Mouse (Mus musculus): Measurements from ENCODE around the gene Hsd11b2. TPM values are rescaled to one million over a fixed set of nuclear protein-coding genes. Genes with fewer than 3 reads are reported as not detected.
"Not testable (repeated sequence)": the region's sequence is repeated elsewhere in the genome, so short reads cannot be mapped to it uniquely, and the experiment has no call there.

Gene Hsd11b2
- polyA plus RNA-seq, 1 experiment from 2014 or later: 2.8 TPM

DNA sequence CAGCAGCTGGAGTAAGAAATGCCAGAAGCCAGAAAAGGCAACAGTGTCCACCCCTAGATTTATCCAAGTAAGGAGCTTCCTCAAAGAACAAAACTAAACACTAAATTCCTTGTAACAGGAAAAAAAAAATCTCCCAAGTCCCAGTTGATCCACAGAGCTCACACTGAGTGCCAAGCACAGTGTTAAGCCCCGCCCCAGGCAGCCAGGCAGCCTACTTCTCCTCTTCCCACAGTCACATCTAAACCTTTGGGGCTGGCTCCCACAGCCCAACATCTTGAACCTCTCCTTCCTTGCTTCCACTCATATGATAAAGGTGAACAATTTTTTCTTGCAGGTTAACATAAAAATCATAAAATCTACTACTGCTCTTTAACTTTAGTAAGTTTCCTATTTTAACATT is 45.3 kb downstream of the Hsd11b2 start:
- Histone ChIP-seq H3K4me3 (ENCODE audit: low read depth, low read length) (no peak overlapping the region), H3K9me3 (ENCODE audit: control insufficient read depth, low read depth, low read length) (no peaks in the 10 kb centered on the region), H3K4me2 (replicated peaks; ENCODE audit: low read depth, low read length) (no peak overlapping the region), H3K4me1 (ENCODE audit: control insufficient read depth, insufficient read depth, low read length) (peaks cover 15% of the 10 kb centered on the region; the same call in 1 of the 2 replicates), H3K27me3 (ENCODE audit: control insufficient read depth, insufficient read depth, low read length) (no peaks in the 10 kb centered on the region), H3K9ac (replicated peaks; ENCODE audit: low read depth, low read length) (no peak overlapping the region), H3K27ac (ENCODE audit: low read length) (no peak overlapping the region), H3K36me3 (ENCODE audit: control insufficient read depth, insufficient read depth, low read length) (peaks cover 3% of the 10 kb centered on the region; the same call in 1 of the 2 replicates)
- no peak for ATAC-seq (ENCODE audit: insufficient number of reproducible peaks, insufficient read depth, low FRiP score, low read depth)
- 88% methylated on average over 1 of the region's 1 CpGs for WGBS

GRCm38 (mm10) chr8:105564573-105565229 is 46.1 kb downstream of the Hsd11b2 start:
- Histone ChIP-seq H3K4me2 (replicated peaks; ENCODE audit: low read depth, low read length) (peak overlapping the region; percentile 85), H3K9ac (replicated peaks; ENCODE audit: low read depth, low read length) (peak overlapping the region; percentile 78; the same call in 1 of the 2 replicates), H3K4me1 (ENCODE audit: control insufficient read depth, insufficient read depth, low read length) (peaks cover 15% of the 10 kb centered on the region; the same call in 1 of the 2 replicates), H3K4me3 (ENCODE audit: low read depth, low read length) (peak overlapping the region; percentile 88)
- H3K27me3 ChIP-seq (ENCODE audit: control insufficient read depth, insufficient read depth, low read length); H3K36me3 ChIP-seq (ENCODE audit: control insufficient read depth, insufficient read depth, low read length); H3K27ac ChIP-seq (ENCODE audit: low read length); ATAC-seq (ENCODE audit: insufficient number of reproducible peaks, insufficient read depth, low FRiP score, low read depth); H3K9me3 ChIP-seq (ENCODE audit: control insufficient read depth, low read depth, low read length): not testable (repeated sequence)
- WGBS: 80% methylated on average over 9 of the region's 9 CpGs

DNA sequence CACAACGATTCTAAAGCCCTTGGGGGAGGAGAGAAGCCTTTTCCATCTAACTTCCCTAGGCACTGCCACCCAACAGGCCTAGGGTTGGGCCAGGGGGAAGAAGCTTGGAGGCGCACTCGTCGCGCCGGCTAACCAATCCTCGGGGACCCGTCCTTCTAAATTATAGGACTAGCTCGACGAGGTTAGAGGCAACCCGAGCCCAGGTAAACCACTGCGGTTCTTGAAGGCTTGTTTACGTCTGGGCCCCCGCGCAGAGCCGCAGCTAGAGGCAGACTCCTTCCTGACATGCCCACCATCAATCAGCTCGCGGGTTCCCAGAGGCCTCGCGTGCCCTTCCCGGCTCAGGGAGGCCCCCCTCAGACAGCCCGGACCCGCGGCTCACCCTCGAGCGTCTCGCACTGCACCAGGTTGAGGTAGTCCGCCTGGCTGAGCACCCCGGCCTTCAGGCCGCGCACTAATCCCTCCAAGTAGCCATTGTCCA is 46.9 kb downstream of the Hsd11b2 start:
- H3K27ac ChIP-seq (ENCODE audit: low read length): peak overlapping the region; percentile 75; the same call in 1 of the 2 replicates
- WGBS: under 1% methylated on average over 31 of the region's 31 CpGs
- ATAC-seq (ENCODE audit: insufficient number of reproducible peaks, insufficient read depth, low FRiP score, low read depth): peak; percentile 72
- peaks cover 3% of the 10 kb centered on the region; the same call in 1 of the 2 replicates for H3K36me3 ChIP-seq (ENCODE audit: control insufficient read depth, insufficient read depth, low read length)
- H3K27me3 ChIP-seq (ENCODE audit: control insufficient read depth, insufficient read depth, low read length): no peaks in the 10 kb centered on the region
- H3K9me3 ChIP-seq (ENCODE audit: control insufficient read depth, low read depth, low read length): no peaks in the 10 kb centered on the region
- H3K9ac ChIP-seq (replicated peaks; ENCODE audit: low read depth, low read length): peak overlapping the region; percentile 78
- H3K4me2 ChIP-seq (replicated peaks; ENCODE audit: low read depth, low read length): peak overlapping the region; percentile 85
- peak overlapping the region; percentile 88 for H3K4me3 ChIP-seq (ENCODE audit: low read depth, low read length)
- H3K4me1 ChIP-seq (ENCODE audit: control insufficient read depth, insufficient read depth, low read length): peaks cover 15% of the 10 kb centered on the region; the same call in 1 of the 2 replicates

- peaks cover 15% of the 10 kb centered on the region; the same call in 1 of the 2 replicates for H3K4me1 ChIP-seq (ENCODE audit: control insufficient read depth, insufficient read depth, low read length)
- H3K4me2 ChIP-seq (replicated peaks; ENCODE audit: low read depth, low read length): peak within 1 kb of the TSS; percentile 85
- ATAC-seq (ENCODE audit: insufficient number of reproducible peaks, insufficient read depth, low FRiP score, low read depth): peak; percentile 98
- H3K27me3 ChIP-seq (ENCODE audit: control insufficient read depth, insufficient read depth, low read length): no peaks in the 10 kb centered on the region
- no peaks in the 10 kb centered on the region for H3K9me3 ChIP-seq (ENCODE audit: control insufficient read depth, low read depth, low read length)
- peak within 1 kb of the TSS; percentile 75; the same call in 1 of the 2 replicates for H3K27ac ChIP-seq (ENCODE audit: low read length)
- 3% methylated on average over 53 of the region's 53 CpGs for WGBS
- peaks cover 3% of the 10 kb centered on the region; the same call in 1 of the 2 replicates for H3K36me3 ChIP-seq (ENCODE audit: control insufficient read depth, insufficient read depth, low read length)
- peak within 1 kb of the TSS; percentile 78 for H3K9ac ChIP-seq (replicated peaks; ENCODE audit: low read depth, low read length)
- peak within 1 kb of the TSS; percentile 88 for H3K4me3 ChIP-seq (ENCODE audit: low read depth, low read length)
These were observed 47.6 kb downstream of the Hsd11b2 start, which contains the start of gene Atp6v0d1 for GRCm38 (mm10) chr8:105565952-105566702. Gene Atp6v0d1, minus strand, starts transcription at chr8:105566047.

GRCm38 (mm10) chr8:105566703-105567595 is 48.4 kb downstream of the Hsd11b2 start:
- 24% methylated on average over 27 of the region's 27 CpGs for WGBS
- no peaks in the 10 kb centered on the region for H3K9me3 ChIP-seq (ENCODE audit: control insufficient read depth, low read depth, low read length)
- H3K4me1 ChIP-seq (ENCODE audit: control insufficient read depth, insufficient read depth, low read length): peaks cover 15% of the 10 kb centered on the region; the same call in 1 of the 2 replicates
- peak overlapping the region; percentile 61 for H3K4me2 ChIP-seq (replicated peaks; ENCODE audit: low read depth, low read length)
- peak overlapping the region; percentile 43 for H3K9ac ChIP-seq (replicated peaks; ENCODE audit: low read depth, low read length)
- H3K4me3 ChIP-seq (ENCODE audit: low read depth, low read length): peak overlapping the region; percentile 88
- H3K36me3 ChIP-seq (ENCODE audit: control insufficient read depth, insufficient read depth, low read length): peaks cover 3% of the 10 kb centered on the region; the same call in 1 of the 2 replicates
- ATAC-seq (ENCODE audit: insufficient number of reproducible peaks, insufficient read depth, low FRiP score, low read depth): 0 out of 2 replicates have a peak, but pooled peaks have one; percentile 1
- no peaks in the 10 kb centered on the region for H3K27me3 ChIP-seq (ENCODE audit: control insufficient read depth, insufficient read depth, low read length)
- no peak overlapping the region; the same call in 1 of the 2 replicates for H3K27ac ChIP-seq (ENCODE audit: low read length)

- Histone ChIP-seq H3K27ac (ENCODE audit: low read length) (no peak overlapping the region), H3K9me3 (ENCODE audit: control insufficient read depth, low read depth, low read length) (no peaks in the 10 kb centered on the region), H3K4me3 (ENCODE audit: low read depth, low read length) (no peak overlapping the region), H3K36me3 (ENCODE audit: control insufficient read depth, insufficient read depth, low read length) (no peaks in the 10 kb centered on the region), H3K4me1 (ENCODE audit: control insufficient read depth, insufficient read depth, low read length) (peaks cover 2% of the 10 kb centered on the region; the same call in 1 of the 2 replicates), H3K4me2 (replicated peaks; ENCODE audit: low read depth, low read length) (no peak overlapping the region), H3K27me3 (ENCODE audit: control insufficient read depth, insufficient read depth, low read length) (no peaks in the 10 kb centered on the region), H3K9ac (replicated peaks; ENCODE audit: low read depth, low read length) (no peak overlapping the region)
- no peak for ATAC-seq (ENCODE audit: insufficient number of reproducible peaks, insufficient read depth, low FRiP score, low read depth)
- 92% methylated on average over 9 of the region's 9 CpGs for WGBS
These were observed 53.3 kb downstream of the Hsd11b2 start for GRCm38 (mm10) chr8:105571810-105572209.

DNA sequence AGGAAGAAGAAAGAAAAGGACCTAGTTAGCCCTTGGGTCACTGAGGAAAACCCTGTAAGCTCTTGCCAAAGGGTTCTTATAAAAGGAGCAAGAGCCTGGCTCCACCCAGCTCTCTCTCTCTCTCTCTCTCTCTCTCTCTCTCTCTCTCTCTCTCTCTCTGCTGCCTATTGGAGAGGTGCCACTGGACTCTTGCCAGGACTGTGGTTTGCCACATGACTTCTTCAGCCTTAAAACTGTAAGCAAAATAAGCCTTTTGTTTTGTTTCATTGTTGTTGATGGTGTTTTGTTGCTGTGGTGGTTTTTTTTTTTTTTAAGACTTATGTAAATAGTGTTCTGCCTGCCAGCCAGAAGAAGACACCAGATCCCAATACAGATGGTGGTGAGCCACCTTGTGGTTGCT is 54.9 kb downstream of the Hsd11b2 start:
- no peaks in the 10 kb centered on the region for H3K9me3 ChIP-seq (ENCODE audit: control insufficient read depth, low read depth, low read length)
- ATAC-seq (ENCODE audit: insufficient number of reproducible peaks, insufficient read depth, low FRiP score, low read depth): no peak
- no peak overlapping the region for H3K4me2 ChIP-seq (replicated peaks; ENCODE audit: low read depth, low read length)
- H3K36me3 ChIP-seq (ENCODE audit: control insufficient read depth, insufficient read depth, low read length): no peaks in the 10 kb centered on the region
- no peak overlapping the region for H3K9ac ChIP-seq (replicated peaks; ENCODE audit: low read depth, low read length)
- H3K27me3 ChIP-seq (ENCODE audit: control insufficient read depth, insufficient read depth, low read length): no peaks in the 10 kb centered on the region
- no peak overlapping the region for H3K27ac ChIP-seq (ENCODE audit: low read length)
- no peak overlapping the region for H3K4me3 ChIP-seq (ENCODE audit: low read depth, low read length)
- H3K4me1 ChIP-seq (ENCODE audit: control insufficient read depth, insufficient read depth, low read length): no peaks in the 10 kb centered on the region

Measured in stomach, embryonic 14.5 days (tissue).